Mouse (Mus musculus): ENCODE data around the gene Coa5.

Coa5 gene

DNA sequence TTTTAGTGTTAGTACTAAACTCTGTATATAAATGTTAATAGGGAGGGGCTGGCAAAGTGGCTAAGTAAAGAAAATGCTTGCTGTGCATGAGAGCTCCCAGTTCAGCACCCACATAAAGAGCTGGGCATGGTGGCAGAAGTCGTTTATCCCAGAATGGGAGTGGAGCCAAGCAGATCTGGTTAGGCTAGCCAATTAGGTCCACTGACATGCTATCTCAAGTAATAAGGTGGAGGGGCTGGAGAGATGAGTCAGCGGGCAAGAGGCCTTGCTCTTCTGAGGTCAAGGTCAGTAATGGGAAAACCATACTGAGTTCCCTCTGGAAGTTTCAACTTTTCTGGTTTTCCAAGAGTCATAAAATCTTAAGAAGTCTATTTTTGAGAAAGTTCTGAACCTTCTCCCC is 992 bp downstream of the Coa5 start:
- DNase-seq = peak; percentile 39

DNA sequence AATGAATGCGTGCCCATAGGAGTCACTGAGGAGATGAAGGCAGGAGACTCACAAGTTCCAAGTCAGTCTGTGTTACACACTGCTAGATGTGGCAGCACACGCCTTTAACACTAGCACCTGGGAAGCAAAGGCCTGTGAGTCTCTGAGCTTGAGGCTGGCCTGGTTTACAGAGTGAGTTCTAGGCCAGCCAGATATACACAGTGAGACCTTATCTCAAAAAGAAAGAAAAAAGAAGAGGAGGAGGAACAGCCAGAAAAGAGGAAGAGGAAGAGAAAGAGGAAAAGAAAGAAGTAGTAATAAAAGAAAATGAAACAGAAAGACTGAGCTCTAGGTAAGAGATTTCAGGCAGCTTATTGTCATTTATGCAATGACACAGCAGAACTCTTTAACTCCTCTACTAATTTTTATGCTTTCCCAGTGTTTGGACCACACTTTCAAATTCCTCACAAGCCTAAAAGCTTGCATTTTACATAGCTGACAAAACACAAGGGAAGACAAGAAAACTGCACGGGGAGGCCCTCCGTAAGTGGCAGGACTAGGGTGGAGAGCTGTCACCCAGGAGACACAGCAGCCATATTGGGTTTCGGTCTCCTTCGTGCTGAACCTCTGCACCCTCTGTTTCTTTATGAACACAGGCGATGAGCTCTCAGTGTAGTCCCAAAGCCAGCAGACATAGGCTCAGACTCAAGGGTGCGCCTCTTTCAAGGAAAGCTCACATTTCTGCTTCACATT is 2.6 kb downstream of the Coa5 start:
- DNase-seq = no peak

DNA sequence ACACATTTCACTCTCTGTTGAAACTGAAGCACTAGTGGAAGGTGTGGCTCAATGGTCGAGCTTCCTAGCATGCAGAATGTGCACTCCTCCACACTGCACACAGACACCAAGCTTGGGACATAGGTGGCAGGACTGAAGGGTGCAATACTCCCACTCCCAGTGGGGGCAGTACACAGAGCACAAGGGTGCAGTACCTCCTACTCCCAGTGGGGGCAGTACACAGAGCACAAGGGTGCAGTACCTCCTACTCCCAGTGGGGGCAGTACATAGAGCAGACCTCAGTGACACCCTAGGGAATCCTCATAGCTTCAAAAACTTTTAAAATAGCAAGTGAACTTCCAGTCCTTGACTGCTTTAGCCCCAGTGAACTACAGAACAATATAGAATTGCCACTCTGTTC is 10.5 kb downstream of the Coa5 start:
- DNase-seq = no peak

DNA sequence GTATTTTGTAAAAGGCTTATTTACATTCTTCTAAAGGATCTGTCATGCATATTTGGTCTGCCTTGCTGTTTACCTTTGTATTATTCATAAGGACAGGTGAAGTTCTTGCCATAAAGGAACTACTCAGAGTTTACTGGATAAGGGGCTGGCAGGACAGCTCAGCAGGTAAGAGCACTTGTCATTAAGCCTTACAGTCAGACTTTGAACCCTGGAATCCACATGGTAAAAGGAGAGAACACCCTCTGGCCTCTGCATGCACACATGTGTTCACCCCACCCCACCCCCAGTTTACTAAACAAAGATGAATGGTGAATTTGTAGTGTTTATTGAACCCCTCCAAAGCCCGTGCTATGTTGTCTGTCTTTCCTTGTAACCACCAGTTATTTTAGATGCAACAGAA is 14.5 kb downstream of the Coa5 start:
- DNase-seq = no peak

DNA sequence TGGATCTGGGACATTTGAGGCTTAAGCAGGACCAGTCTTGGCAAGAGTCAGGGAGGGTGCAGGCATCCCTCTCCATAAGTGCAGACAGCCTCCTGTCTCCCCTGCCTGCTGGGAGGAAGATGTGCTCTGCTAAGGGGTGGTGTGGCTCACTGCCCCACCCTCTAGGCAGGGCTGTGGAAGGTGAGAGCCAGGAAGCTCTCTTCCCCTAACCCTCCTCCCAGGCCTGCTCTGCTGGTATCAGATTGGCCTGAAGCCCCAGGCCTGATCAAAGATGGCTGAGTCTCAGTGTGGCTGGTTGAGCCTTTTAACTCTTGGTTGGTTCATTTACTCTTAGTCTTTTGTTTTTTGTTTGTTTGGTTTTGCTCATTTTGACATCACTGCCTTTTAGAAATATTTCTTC is 20.3 kb downstream of the Coa5 start:
- DNase-seq = peak; percentile 45

DNA sequence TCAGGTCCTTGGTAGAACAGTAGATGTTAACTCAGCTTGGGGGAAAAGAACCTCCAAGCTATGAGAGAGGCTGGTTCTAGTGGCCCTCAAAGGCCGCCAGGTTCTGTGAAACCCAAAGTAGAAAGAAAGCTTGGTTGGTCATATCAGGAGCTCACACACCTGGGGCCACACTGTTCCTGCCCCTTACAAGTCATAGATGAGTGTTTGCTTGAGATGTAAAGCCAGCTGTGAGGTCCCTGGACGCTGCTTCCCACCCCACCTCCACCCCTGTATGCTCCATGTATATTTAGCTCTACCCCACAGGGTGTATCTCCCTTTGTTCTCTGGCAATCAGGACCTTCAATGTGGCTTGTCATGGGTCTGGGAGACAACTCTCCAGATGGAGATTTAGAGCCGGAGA is 21.2 kb downstream of the Coa5 start:
- no peak for DNase-seq

DNA sequence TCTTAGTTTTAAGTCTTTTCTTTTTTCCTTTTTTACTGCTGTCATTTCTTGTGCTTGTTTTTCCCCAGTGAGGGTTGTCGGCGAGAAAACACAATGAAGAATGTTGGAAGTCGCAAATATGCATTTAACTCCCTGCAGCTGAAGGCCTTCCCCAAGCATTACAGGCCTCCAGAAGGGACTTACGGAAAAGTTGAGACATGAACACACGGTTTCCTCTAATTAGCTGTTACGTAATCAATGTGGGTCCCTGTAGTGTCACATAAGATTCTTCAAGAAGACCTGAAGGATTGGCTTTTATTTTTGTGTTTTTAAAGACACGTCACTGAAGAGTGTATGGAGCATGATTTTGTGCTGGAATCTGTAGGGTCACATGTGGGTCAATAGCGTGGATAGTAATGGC is 21.8 kb downstream of the Coa5 start:
- DNase-seq = no peak

GRCm38 (mm10) chr1:37407228-37407627 is 22.7 kb downstream of the Coa5 start:
- no peak for DNase-seq

DNA sequence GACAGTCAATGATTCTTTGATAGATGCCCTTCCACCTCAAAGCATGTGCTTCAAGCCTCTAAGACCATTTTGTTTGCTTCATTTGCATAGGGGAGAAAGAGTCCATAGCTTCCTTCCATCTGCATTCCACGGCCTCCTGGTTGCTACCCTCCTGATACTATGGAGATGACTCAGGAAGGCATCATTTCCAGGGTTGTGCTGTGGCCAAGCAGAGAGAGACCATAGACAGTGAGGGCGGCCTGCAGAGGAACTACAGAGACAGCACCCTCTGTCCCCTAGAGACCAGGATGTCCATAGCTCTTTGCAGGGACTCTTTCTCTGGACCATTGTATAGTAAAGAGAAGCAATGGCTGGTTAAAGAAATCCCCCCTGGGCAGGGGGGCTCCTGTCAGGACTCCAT is 24.8 kb downstream of the Coa5 start:
- no peak for DNase-seq

GRCm38 (mm10) chr1:37401687-37402086 is 28.2 kb downstream of the Coa5 start:
- peak; percentile 74 for DNase-seq

DNA sequence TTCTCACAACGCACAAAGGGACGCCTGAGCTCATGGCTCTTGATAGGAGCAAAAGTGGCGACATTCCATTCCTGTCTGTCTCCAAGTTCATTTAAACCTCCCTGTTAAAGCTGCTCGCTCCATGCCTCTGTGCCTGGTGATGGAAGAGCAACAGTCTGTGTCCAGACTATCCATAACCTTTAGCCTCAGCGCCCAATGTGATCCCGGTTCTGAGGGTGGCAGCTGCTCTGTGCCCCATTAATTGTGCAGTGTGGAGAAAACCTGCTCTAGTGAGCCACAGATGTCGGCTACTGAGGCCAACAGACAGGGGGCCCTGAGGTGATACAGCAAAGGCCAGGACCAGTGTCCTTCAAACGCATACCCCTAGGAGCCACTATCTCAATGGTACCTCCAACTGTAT is 30.2 kb downstream of the Coa5 start:
- no peak for DNase-seq

DNA sequence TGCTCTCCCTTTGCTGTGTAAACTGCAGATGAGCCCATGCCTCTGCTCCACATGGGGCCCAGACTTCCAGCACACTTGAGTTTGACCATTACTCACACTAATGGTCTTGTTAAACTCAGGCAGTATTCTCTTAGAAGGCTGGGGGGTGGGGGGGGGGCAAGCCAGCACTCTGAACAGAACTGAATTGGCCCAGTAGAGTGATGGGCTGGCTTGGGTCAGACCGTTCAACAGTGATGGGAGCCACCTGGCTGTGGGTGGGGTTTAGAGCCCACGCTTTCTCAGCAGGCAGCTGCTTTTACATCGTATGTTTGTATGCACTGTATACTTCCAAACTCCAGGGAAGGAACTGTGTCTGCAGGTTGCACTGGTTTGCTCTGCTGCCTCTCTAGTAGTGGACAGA is 30.9 kb downstream of the Coa5 start:
- no peak for DNase-seq

GRCm38 (mm10) chr1:37396481-37396880 is 33.4 kb downstream of the Coa5 start:
- no peak for DNase-seq

GRCm38 (mm10) chr1:37393174-37393573 is 36.7 kb downstream of the Coa5 start:
- no peak for DNase-seq

GRCm38 (mm10) chr1:37386448-37386971 is 43.4 kb downstream of the Coa5 start:
- DNase-seq = peak; percentile 52

DNA sequence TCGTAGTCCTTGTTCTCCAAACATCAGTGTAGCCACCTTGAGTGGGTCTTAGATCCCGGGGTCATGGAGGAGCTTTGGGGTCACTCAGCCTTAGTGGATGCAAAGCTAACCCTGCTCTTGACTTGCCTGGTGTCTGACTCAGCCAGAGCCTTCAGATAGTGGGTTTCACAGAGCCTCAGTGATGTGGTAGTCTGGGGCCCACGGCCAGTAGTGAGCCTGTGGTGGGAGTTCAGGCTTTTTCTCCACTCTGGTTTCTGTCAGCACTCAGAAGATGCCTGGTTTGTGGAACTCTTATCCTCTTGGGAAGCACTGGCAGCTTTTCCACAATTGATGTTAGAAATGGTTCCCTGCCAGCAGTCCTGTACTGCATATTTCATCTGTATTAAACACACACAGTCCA is 45.6 kb downstream of the Coa5 start:
- no peak for DNase-seq

DNA sequence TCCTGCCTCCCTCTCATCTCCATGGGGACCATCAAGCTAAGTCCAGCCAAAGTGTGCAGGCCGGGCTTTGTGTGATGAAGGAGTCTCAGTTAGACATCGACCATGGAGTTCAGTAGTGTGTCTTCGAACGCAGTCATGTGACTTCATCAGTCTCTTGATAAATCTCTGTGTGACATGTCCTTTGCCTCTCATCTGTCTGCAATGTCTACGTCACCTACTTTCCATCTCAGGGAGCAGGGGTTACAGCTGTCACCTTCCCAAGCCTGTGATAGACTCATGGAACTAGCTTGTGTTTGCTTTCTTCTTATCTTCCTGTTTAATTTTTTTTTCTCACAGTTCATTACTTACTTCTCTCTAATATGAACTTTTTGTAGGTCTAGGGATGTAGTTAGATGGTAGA is 49.0 kb downstream of the Coa5 start:
- no peak for DNase-seq

DNA sequence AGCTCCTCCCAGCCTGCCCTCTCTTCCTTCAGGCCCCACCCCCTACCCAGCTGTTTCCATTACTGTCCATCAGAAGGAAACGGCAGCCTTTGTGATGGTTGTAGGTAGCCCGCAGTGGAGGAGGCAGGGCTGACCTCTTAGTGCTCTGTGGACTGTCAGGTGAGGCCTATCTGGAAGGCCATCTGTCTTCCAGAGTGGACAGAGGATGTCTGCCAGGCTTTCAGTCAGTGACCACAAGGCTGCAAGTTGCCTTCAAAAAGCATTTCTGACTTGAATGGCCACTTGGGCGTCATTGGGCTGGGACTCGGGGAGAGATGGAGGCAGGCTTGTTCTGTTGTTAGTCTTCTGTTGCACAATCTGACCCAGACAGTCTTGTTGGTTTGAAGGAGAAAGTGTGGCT is 50.4 kb downstream of the Coa5 start:
- DNase-seq = peak; percentile 64

GRCm38 (mm10) chr1:37378095-37378494 is 51.8 kb downstream of the Coa5 start:
- DNase-seq = no peak

DNA sequence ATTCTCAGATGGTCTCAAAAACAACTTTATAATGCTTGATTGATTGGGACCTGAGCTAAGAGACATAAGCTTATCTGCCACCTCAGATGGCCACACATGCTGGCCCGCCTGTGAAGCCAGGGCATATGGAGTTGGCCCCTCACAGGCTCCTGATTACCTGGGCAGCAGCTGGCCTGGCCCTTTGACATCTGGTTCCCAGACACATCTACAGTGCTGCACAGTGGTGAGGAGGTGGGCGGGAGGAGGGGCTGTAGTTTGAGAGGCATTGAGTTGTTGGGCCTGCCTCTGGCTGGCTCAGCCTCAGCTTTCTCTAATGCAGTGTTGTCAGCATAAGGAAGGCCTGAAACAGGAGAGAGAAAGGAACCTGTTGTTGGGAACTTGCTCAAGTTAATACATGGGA is 53.2 kb downstream of the Coa5 start:
- no peak for DNase-seq

DNA sequence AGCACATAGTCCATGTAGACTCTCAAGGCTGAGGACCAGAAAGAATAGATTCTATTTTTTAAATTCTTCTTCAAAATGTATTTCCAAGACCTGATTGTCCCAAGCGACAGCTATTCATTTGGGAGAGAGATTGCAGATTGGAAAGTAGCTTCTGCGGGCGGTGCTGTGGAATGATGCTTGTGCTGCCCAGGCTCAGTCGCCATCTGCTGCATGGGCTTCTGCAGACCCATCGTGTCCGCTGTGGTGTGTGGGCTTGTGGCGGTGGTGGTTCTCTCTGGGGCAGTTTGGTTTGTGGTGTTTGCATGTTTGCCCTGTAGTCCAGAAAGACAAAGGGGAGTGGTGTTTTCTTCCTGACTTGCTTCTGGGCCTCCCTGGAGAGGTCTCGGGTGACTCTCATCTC is 53.7 kb downstream of the Coa5 start:
- no peak for DNase-seq

DNA sequence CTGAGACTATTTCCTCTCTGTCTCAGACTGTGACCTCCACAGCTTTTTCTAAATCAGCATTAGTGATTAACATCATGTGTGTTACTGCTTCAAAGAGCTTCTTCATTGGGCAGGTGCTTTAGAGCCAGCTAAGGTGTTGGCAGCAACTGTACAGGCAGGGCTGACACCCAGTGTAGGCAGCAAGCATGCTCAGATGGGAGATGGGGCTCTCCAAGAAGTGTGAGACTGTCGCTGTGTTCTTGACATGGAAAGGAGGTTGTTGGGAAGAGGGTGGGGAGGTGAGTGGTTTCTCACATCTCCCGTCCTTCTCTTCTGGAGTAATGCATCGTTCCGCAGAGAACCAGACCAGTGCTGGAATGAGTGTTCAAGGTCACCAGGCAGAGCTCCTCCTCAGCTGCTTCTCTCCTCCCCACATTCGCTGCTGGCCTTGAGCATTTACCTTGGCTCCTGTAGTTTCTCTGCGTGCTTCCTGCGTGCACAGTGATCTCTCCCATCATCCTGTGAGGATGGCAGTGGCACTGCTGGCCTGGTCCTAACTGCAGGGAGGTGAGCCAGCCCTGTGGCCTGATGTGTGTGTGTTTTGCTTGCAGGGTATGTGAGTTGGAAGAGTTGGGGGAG is 61.0 kb downstream of the Coa5 start:
- DNase-seq = no peak

DNA sequence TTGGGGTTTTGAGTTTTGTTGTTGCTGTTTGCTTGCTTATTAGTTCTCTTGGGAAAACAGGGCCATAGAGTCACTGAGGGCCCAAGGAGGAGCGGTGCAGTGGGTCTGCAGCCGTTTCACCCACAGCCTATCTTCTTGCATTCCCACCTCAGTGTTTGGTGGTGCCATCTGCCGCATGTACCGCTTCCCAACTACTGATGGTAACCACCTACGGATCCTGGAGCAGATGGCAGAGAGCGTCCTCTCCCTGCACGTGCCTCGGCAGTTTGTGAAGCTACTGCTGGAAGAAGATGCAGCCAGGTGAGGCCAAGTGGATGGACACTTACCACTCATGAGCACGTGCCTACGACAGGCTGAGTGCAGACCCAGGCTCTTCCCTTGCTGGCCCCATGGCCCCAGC is 61.8 kb downstream of the Coa5 start:
- peak; percentile 74 for DNase-seq

All from cerebellum, adult 11-12 months (tissue).